Mouse (Mus musculus) olfactory bulb, adult 2 months (tissue): ENCODE measurements around the gene Pnrc1.

ENCODE experiments used
- CTCF ChIP-seq: fragments of 200-500 bp; IDR thresholded peaks from 2 replicates; pipeline ENCODE4 v1.5.1; 2012; ENCODE audit warnings: low read depth, mild to moderate bottlenecking, low read length, moderate library complexity; ENCODE audit not compliant: insufficient read depth
- POLR2A ChIP-seq: fragments of 200-500 bp; IDR thresholded peaks from 2 replicates; pipeline ENCODE4 v1.6.1; 2012; ENCODE audit warnings: mild to moderate bottlenecking, low read depth, low read length, moderate library complexity; ENCODE audit not compliant: insufficient read depth

DNA sequence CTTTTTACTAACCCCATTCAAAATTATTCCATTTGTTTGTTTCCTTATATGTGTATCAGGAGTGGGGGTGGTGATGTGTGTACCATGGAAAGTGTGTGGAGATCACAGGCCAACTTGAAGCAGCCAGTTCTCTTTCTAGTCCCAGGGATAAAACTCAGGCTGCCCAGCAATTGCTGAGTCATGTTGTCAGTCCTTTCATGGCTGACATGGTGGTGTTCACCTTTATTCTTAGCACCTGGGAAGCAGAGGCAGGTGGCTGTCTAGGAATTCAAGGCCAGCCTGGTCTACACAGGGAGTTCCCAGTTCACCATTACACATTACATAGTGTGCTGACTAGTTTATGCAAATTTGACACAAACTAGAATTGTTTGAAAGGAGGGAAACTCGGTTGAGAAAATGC, 27.1 kb downstream of the Pnrc1 start:
- TF ChIP-seq CTCF, result no peak
- no peak for TF ChIP-seq POLR2A
